Mouse (Mus musculus): ENCODE results near the gene Crip1.

Crip1 gene

GRCm38 (mm10) chr12:113147481-113147880 is 1.4 kb downstream of the Crip1 start:
- no peak for DNase-seq (ENCODE audit: low spot score)

- DNase-seq (ENCODE audit: low spot score) = no peak
These were observed 2.4 kb downstream of the Crip1 start for GRCm38 (mm10) chr12:113148381-113149035.

- no peak for DNase-seq (ENCODE audit: low spot score)
These were observed 3.2 kb downstream of the Crip1 start for GRCm38 (mm10) chr12:113149341-113149740.

- no peak for DNase-seq (ENCODE audit: low spot score)
These were observed 3.8 kb downstream of the Crip1 start for GRCm38 (mm10) chr12:113149896-113150295.

- no peak for DNase-seq (ENCODE audit: low spot score)
These were observed 4.5 kb downstream of the Crip1 start for GRCm38 (mm10) chr12:113150591-113150990.

GRCm38 (mm10) chr12:113151046-113151445 is 4.9 kb downstream of the Crip1 start:
- no peak for DNase-seq (ENCODE audit: low spot score)

- no peak for DNase-seq (ENCODE audit: low spot score)
These were observed 5.7 kb downstream of the Crip1 start for GRCm38 (mm10) chr12:113151661-113152271.

GRCm38 (mm10) chr12:113152272-113152661 is 6.2 kb downstream of the Crip1 start:
- DNase-seq (ENCODE audit: low spot score) = no peak

- no peak for DNase-seq (ENCODE audit: low spot score)
These were observed 6.9 kb downstream of the Crip1 start for GRCm38 (mm10) chr12:113152991-113153525.

GRCm38 (mm10) chr12:113153971-113154370 is 7.9 kb downstream of the Crip1 start:
- no peak for DNase-seq (ENCODE audit: low spot score)

GRCm38 (mm10) chr12:113154747-113155075 is 8.6 kb downstream of the Crip1 start:
- no peak for DNase-seq (ENCODE audit: low spot score)

- no peak for DNase-seq (ENCODE audit: low spot score)
These were observed 9.1 kb downstream of the Crip1 start for GRCm38 (mm10) chr12:113155076-113155771.

- peak; percentile 98 for DNase-seq (ENCODE audit: low spot score)
These were observed 9.9 kb downstream of the Crip1 start, which contains the start of gene Tedc1 for GRCm38 (mm10) chr12:113155887-113156539. TSS of gene Tedc1 (plus strand) at chr12:113156421.

- DNase-seq (ENCODE audit: low spot score) = no peak
These were observed 10.4 kb downstream of the Crip1 start for GRCm38 (mm10) chr12:113156540-113156929.

- DNase-seq (ENCODE audit: low spot score) = no peak
These were observed 10.9 kb downstream of the Crip1 start for GRCm38 (mm10) chr12:113157002-113157401.

GRCm38 (mm10) chr12:113157521-113157920 is 11.4 kb downstream of the Crip1 start:
- no peak for DNase-seq (ENCODE audit: low spot score)

GRCm38 (mm10) chr12:113157971-113158370 is 11.9 kb downstream of the Crip1 start:
- DNase-seq (ENCODE audit: low spot score) = no peak

GRCm38 (mm10) chr12:113163561-113164006 is 17.5 kb downstream of the Crip1 start:
- DNase-seq (ENCODE audit: low spot score) = no peak

- no peak for DNase-seq (ENCODE audit: low spot score)
These were observed 22.0 kb downstream of the Crip1 start for GRCm38 (mm10) chr12:113168031-113168536.

GRCm38 (mm10) chr12:113176960-113177725 is 31.0 kb downstream of the Crip1 start:
- no peak for DNase-seq (ENCODE audit: low spot score)

- no peak for DNase-seq (ENCODE audit: low spot score)
These were observed 34.9 kb downstream of the Crip1 start for GRCm38 (mm10) chr12:113181020-113181419.

Data from urinary bladder, postnatal 10 days (tissue).